Mouse (Mus musculus): ENCODE data around the gene Lect2.
A peak's percentile ranks its signal among the peaks of the same experiment; 100 is the strongest.

Lect2 gene

DNA sequence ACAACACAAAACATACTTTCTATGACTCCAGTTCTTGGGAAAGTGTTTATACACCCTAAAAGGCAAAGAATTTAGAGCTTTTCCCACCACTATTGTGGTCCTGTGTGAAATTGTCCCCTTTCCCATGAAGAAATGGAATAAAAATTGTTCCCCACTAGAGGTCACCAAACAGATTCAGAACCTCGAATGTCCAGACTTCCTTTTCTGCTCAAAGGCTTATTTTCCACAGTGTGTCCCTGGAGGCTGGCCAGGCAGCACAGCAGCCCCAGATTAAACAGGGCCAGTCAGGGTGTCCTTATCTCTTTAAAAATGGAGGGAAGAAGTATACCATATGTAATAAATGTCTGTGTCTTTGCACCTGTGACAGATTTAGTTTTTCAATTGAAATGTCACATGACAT lies 7.7 kb upstream of the Lect2 start:
- no peak for DNase-seq (ENCODE audit: low spot score)

DNA sequence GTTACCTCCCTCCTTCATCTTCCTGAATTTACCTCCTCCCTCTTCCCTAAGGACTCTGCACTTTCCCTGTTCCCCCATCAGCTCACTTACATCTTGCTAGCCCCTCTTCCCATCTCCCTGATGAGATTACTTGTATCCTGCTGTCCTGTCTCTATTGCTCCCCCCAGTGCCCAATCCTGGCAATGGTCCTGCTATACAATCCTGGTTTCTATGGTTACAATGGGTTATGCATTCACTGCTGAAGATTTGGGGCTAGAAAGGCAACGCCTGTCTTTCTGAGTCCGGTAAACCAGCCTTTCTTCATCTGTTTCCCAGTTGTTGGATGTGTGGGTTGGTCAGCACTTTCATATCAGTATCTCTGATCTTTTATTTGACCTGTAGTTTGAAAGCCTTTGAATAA lies 6.1 kb upstream of the Lect2 start:
- DNase-seq (ENCODE audit: low spot score): no peak

DNA sequence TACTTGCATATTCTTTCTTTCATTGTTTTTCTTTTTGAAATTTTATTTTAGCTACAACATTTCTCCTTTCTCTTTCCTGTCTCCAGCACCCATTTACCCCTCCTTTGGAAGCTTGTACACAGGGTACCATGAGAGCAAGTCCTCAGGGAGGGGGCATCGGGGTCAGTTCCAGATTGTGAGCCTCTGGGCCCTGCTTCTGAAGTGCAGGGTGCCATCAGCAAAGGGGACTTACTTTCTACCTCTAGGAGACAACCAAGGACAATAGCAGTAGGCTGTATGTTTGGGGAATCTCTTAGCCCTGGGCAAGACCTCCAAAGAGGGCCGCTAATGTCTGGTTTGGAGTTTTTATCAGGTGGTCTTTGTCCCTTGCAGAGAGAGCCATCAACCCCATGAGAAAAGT lies 5.6 kb upstream of the Lect2 start:
- DNase-seq (ENCODE audit: low spot score): no peak

DNA sequence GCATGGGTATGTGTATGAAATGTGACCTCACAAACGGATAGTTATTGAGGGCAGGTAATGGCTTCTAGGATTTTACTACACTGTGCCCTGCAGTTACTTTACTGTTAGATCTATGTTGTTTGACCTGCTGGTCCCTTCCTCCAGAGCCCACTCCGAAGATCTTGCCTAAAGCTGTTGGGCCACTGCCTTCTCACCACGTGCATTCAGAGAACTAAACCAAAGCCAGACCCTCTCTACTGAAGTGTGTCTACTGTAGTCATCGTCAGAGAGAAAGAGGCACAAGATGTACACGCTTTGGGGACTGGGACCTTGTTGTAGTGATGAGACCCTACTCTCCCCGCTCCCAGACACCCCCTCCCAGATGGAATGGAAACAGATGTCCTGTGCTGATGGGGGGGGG lies 3.4 kb upstream of the Lect2 start:
- no peak for DNase-seq (ENCODE audit: low spot score)

DNA sequence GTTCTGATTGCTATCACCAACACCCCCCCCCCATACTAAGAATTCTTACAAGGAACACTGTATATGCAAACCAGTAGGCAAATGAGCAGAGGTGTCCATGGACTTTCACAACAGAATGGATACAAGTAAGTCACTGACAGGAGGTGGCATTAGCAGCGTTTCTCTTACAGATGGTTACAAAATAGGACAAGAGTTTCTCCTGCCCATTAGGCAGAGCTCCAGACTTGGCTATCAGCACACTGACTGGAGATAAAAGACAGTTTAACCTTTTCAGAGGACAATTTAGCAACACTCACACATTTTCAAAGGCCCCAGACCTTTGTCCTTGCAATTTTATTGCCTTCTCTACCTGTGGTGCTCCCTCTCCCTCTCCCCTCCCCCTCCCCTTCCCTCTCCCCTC lies 2.3 kb upstream of the Lect2 start:
- DNase-seq (ENCODE audit: low spot score): no peak

DNA sequence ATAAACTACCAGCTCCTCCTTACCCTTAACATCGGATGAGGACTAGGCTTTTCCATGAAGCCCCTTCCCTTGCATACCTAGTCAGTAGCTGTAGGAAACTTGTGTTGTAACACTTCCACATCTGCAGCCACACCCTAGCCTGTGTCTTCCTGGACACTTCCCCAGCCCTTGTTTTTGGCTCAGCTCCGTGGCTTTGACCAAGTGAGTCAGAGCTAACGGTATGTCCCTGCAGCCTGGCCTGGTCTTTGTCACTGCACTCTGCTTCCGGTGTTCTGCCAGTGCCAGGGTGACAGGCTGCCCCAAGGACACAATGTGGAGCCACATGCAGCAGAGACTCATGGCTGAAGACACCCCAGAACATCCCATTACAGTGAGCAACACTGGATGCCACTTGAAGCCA lies 1.1 kb upstream of the Lect2 start:
- DNase-seq (ENCODE audit: low spot score): no peak

DNA sequence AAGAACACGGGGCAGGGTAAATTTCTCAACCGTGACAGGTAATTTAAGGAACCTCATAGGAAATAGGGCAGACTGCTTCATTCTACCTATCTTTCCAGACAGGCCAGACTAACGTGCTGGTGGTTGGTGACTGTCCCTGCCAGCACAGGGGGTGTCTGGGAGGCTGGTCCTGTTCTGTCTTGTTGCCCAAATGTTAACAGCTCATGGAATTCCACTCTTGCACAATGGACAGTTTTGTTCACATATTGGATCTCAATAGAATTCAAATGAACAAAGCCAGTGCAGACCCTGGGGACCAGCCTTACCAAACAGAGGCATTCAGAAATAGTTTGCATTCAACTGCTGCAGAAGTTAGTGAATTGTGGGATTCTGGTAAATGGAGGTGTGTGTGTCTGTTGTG lies 3.3 kb downstream of the Lect2 start:
- no peak for DNase-seq (ENCODE audit: low spot score)

DNA sequence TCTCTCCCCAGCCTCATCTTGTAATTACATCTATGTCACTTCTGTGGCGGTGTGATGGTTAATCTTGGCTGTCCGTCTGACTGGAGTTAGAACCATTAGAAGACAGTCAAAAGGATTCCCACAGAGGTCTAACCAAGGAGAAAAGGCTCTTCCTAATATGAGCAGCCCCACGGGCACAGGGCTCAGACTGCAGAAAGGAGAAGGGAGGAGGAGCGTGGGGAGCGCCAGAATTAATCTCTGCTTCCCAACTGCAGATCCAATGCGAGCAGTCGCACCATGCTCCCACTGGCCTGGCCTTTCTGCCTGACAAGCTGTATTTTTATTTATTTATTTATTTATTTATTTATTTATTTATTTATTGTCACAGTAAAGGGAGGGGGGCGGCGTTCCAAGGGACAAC lies 4.5 kb downstream of the Lect2 start:
- no peak for DNase-seq (ENCODE audit: low spot score)

DNA sequence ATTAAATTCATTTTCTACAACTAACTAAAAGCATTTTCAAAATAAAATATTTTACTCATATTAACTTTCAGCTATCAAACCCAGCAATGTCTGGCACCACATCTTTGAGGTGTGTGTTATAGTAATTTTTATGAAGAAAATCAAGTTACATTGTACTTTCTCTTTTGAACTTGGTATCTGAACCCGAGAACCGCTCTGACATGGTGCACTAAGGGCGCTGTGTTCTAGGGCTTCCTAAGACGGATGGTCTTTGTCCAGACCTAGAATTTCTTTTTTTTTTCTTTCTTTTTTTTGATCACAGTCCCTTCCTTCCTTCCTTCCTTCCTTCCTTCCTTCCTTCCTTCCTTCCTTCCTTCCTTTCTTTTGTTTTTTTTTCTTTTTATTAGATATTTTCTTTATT lies 8.5 kb downstream of the Lect2 start:
- no peak for DNase-seq (ENCODE audit: low spot score)

DNA sequence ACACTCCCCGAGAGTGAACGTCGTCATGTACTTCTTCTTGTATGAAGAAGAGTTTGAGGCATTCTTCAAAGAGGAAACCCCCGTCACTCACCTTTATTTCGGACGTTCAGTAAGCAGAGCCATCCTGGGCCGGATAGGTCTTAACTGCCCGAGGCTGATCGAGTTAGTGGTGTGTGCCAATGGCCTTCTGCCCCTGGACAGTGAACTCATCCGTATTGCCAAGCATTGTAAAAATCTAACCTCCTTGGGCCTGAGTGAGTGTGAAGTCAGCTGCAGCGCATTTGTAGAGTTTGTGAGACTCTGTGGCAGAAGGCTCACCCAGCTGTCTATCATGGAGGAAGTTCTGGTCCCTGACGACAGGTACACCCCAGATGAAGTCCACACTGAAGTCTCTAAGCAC lies 11.3 kb downstream of the Lect2 start:
- DNase-seq (ENCODE audit: low spot score): no peak

DNA sequence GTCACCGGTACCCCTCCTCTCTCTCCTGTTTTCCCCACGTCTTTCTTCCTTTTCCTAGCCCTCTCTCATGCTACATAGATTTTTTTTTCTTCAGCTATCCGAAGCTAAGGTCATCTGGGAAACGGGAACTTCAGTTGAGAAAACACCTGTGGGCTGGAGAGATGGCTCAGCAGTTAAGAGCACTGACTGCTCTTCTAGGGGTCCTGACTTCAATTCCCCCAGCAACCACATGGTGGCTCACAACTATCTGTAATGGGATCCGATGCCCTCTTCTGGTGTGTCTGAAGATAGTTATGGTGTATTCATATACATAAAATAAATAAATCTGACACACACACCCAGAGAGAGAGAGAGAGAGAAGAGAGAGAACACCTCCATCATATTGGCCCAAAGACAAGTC lies 12.7 kb downstream of the Lect2 start:
- DNase-seq (ENCODE audit: low spot score): no peak

DNA sequence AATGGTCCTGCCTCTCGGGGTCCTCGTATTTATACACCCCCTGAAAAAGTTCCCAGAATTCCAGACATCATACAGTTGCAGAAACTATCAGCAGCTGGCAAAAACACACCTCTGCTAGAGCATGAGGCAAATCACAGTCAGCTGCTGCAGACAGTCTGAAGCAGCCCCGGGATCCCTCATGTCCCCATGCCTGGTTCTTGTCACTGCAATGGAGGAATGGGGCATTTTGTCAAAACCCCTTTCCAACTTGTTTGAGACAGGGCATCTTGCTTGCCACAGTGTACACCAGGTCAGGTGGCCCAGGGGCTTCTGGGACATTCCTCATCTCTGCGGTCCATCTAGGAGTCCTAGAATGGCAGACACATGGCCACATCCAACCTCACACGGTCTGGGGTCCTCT lies 13.4 kb downstream of the Lect2 start:
- DNase-seq (ENCODE audit: low spot score): no peak

DNA sequence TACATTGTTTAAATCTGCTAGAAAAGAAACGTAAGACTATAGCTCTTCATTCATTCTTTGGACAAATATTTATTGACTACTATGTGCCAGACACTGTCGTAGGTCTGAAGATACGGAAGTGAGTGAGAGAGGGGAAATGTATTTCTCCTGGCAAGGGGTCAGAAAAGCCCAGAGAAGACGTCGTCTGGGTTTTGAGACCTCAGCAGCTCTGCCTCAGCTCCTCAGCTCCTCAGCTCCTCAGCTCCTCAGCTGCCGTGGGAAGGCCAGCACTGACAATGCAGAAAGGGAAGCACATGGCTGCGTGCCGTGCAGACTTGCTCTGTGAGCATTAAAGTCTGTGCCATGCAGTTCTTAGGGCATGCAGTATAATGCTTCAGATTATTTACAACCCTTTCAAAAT lies 18.6 kb downstream of the Lect2 start:
- no peak for DNase-seq (ENCODE audit: low spot score)

DNA sequence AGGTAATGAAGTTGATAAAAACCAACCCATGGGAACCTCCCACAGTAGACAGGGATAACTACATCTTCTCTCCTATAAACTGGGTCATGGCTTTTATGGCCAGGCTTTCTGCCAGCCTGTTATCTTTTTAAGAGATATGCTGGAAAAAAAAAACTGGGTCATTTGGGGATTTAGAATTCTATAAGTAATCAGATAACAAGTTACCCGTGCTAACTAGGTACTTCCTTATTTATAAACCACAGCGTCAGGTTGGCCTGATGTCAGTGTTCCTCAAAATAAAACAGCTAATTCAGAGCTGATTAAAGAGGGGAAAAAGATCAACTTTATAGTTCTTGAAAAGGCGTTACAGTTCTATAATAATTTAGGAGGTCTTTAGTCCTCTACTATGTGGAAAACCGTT lies 19.3 kb downstream of the Lect2 start:
- DNase-seq (ENCODE audit: low spot score): no peak

DNA sequence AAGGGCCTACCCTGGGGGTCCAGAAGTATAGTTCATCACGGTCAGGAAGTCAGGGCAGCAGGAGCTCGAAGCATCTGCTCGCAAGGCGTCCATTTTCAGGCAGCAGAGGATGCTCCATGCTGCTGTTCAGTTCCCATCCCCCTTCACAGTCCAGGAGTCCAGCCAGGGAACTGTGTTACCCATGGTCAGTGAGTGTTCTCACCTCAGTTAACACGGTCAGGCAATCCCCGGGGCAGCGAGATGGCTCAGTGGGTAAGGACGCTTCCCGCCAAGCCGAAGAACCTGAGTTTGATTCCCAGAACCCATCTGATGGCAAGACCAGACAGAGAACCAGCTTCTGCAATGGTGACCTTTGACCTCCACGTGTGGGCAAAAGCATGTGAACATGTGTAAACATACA lies 20.0 kb downstream of the Lect2 start:
- DNase-seq (ENCODE audit: low spot score): no peak

DNA sequence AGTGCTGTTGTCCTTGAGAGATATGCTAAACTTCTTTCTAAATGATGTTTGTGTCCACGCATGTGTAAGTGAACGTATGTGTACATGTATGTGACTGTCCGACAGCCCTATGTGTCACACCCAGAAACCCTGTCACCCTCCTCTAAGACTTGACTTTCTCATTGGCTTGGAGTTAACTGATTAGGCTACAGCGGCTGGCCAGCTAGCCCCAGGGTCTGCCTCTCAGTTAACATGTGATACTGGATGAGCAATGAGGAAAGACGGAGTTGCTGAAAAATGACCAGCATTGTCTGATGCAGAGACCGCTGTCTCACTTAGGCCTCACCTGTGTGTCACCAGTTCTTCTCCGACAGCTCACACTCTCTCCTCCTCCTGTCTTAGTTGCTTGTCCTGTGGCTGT lies 20.5 kb downstream of the Lect2 start:
- DNase-seq (ENCODE audit: low spot score): no peak

DNA sequence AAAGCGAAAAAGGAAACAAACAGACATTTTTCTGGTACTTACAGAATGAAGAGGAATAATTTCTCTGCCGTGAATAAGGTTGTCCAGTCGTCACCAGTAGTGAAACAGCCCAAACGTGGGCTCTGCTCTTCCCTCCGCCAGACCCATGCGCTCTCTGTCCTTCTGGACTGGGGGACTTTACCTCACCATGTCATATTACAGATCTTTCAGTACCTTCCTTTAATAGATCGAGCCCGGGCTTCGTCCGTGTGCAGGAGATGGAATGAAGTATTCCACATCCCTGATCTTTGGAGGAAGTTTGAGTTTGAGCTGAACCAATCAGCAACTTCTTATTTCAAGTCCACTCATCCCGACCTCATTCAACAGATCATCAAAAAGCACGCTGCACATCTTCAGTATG lies 21.4 kb downstream of the Lect2 start:
- no peak for DNase-seq (ENCODE audit: low spot score)

DNA sequence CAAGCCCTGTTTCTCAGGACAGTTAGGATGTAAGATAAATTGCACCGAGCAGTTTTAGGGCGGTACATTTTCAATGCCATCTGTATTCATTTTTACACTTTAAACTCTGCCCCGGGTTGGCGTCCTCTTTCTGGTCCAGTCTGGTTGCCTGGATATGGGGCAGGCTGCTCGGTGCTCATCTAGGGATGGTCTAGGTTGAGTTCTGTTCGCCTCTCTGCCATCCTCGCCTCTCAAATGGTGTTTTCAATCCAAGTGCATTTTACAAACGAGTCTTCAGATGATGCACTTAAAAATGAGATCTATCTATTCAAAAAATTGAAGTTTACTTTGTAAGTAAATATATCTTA lies 25.5 kb downstream of the Lect2 start:
- DNase-seq (ENCODE audit: low spot score): no peak

DNA sequence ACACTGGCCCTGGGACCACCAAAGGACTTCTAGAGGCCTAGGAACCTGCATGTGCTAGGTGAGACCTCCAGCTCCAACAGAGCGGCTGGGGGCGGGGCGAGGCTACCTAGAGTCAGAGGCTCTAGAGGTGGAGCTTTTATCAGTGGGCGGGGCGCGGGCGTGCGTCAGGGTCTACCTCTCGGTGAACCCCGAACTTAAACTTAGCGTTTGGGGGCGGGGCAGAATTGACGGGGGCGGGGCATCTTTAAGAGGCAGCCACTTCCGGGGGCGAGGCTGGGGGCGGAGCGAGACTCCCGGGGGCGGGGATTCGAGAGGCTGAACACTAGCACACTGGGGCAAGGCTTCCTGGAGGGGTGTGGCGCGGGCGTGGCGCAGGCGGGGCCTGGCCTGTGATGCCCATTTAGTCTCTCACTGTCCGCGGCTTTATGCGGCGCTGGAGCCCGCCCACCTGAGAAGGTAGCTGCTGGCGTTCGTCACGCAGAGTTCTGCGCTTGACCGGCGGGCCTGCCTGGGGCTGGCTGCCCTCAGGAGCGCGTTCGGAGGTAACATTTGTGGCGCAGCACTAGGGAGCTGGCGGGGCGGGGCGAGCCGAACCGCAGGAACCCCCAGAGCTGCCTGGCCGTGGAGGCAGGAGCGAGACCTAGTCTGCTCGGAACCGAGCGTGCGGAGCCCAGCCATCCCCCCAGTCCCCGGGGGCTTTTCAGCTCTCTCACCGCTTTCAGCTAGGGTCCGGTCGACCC lies 26.1 kb downstream of the Lect2 start, which contains the start of gene Fbxl21:
Gene Fbxl21 (plus strand): TSS at position 392 of the 740 bp plus-strand sequence.
- peak; percentile 74 for DNase-seq (ENCODE audit: low spot score)

DNA sequence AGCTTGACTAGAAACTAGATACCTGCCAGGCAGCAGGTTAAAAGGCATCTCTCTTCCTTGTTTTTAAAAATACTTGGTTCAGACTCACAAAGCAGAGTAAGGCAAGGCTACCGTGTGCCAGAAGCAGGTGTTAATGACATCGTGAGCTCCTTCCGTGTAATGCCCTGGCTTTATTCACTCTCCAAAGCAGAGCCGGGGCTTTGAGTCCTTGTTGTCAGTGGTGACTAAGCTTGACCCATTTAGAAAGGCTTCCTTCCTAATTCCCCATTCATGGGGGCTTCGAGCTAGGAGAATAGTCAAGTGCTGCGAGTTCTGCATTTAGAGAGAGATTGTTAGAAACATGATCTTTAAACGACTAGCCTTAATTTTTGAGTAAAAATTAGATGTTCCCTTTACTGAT lies 31.5 kb downstream of the Lect2 start:
- DNase-seq (ENCODE audit: low spot score): no peak

DNA sequence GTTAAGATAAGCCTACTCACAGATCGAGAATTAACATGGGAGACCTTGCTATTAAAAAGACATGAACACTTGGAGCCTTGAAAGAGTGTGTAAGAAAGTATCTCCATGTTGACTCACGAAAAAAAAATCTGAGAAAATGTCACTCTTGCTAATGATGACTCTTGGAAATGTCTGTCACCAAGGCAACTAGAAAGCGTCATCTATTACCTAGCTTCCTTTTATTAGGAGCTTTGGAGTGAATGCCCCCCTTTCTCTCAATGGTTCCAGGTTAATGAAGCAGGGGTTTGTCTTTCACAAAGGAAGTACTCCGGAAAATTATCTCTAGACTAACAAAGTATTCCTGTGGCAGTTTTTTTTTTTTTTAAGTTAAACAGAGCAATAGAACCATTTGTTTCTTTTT lies 32.0 kb downstream of the Lect2 start:
- no peak for DNase-seq (ENCODE audit: low spot score)

DNA sequence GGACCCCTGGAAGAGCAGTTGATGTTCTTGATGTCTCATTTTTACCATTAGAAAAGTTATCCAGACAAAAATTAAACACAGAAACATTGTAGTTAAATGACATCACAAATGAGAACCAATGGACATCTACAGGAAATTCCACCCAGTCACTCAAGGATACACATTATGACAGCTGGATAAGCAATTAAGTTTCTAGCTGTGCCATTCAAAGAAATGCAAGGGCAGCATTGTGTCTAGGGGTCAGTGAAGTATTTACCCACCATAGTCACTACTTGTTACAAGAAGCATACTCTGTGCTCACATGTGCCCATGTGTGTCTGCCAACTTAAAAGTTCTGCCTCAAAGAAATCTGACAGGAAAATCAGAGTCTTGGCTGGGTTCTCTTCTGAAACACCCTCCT lies 34.7 kb downstream of the Lect2 start:
- no peak for DNase-seq (ENCODE audit: low spot score)

DNA sequence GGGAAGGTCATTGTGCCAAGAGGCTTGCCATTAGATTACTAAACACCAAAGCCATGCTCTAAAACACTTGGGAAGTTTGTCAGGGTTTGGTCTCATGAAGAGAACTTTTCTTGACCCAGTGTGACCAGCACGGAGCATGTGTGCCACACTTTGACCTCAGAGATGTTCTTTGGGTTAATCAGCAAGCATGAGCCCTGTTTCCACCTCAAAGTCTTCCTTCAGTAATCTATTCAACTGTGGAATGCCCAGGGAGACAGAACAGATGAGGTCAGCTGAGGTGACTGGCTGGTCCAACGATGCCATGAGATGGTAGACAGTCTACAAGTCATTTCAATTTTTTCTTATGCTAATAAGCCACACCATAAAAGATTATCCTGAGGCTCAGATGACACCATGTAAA lies 38.5 kb downstream of the Lect2 start:
- no peak for DNase-seq (ENCODE audit: low spot score)

DNA sequence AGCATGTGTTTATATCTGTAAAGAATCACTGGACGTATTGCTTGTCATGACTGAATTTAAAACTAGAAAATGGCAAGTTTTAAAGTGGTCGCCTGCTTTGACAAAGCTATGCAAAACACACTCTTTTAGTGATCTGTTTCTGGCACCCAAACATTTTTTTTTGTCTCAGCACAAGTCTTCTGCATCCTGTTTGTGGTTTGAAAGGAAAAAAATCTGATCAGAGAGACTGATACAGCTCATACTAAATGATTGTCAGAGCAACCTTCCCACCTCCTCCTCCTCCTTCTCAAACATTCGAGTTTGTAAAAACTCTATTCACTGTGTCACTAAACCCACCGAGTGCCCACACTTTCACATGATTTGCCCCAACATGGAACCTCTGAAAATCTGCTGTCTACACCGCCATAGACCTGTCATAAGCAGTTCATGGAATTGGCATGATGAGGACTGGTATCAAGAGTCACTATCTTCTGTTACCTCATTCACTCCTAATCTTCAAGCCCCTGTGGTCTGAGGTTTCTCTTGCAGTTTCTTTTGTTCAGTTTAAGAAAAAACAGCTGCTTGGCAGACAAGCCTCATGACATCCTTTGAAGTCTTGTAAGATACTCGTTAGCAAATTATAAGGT lies 41.3 kb downstream of the Lect2 start:
- DNase-seq (ENCODE audit: low spot score): no peak
